Mouse (Mus musculus): ENCODE data around the gene Hapln4. TPM values are rescaled to one million over a fixed set of nuclear protein-coding genes. Genes with fewer than 3 reads are reported as not detected.

Gene Hapln4
- polyA plus RNA-seq, 1 experiment: 124 TPM

GRCm38 (mm10) chr8:70118726-70119700 lies 35.8 kb downstream of the Hapln4 start:
- Histone ChIP-seq H3K4me3 (replicated peaks; ENCODE audit: insufficient read depth, low read depth, low read length) (peak overlapping the region; percentile 15), H3K27me3 (ENCODE audit: control insufficient read depth, insufficient read depth, low read length) (no peaks in the 10 kb centered on the region), H3K4me1 (ENCODE audit: control insufficient read depth, insufficient read depth, low read length) (peaks cover 16% of the 10 kb centered on the region; the same call in 1 of the 2 replicates), H3K27ac (ENCODE audit: insufficient read depth, low read length) (no peak overlapping the region)
- TF ChIP-seq CTCF (IDR thresholded peaks at IDR 0.05; ENCODE audit: borderline replicate concordance, insufficient read depth, low read depth, low read length) (no peak), POLR2A (IDR thresholded peaks at IDR 0.05; ENCODE audit: borderline replicate concordance, insufficient read depth, low read length) (no peak)
- 34% methylated on average over 17 of the region's 17 CpGs for WGBS
- no peak for DNase-seq

- DNase-seq: peak; percentile 89 to 91
- 0 out of 2 replicates have a peak within 1 kb of the TSS, but pooled peaks have one; percentile 14 for H3K27ac ChIP-seq (ENCODE audit: insufficient read depth, low read length)
- H3K4me1 ChIP-seq (ENCODE audit: control insufficient read depth, insufficient read depth, low read length): peaks cover 13% of the 10 kb centered on the region; the same call in 1 of the 2 replicates
- H3K27me3 ChIP-seq (ENCODE audit: control insufficient read depth, insufficient read depth, low read length): no peaks in the 10 kb centered on the region
- H3K4me3 ChIP-seq (replicated peaks; ENCODE audit: insufficient read depth, low read depth, low read length): peak within 1 kb of the TSS; percentile 62
- TF ChIP-seq CTCF (IDR thresholded peaks at IDR 0.05; ENCODE audit: borderline replicate concordance, insufficient read depth, low read depth, low read length) (no peak), POLR2A (IDR thresholded peaks at IDR 0.05; ENCODE audit: borderline replicate concordance, insufficient read depth, low read length) (peak; percentile 80)
- 3% methylated on average over 19 of the region's 19 CpGs for WGBS
Measured at GRCm38 (mm10) chr8:70120667-70121066, 37.4 kb downstream of the Hapln4 start, which contains the start of gene Ncan. Gene Ncan (minus strand): TSS chr8:70120873.

- no peak for DNase-seq
- H3K4me1 ChIP-seq (ENCODE audit: control insufficient read depth, insufficient read depth, low read length): peaks cover 13% of the 10 kb centered on the region; the same call in 1 of the 2 replicates
- H3K27ac ChIP-seq (ENCODE audit: insufficient read depth, low read length): no peak overlapping the region
- H3K4me3 ChIP-seq (replicated peaks; ENCODE audit: insufficient read depth, low read depth, low read length): no peak overlapping the region
- H3K27me3 ChIP-seq (ENCODE audit: control insufficient read depth, insufficient read depth, low read length): no peaks in the 10 kb centered on the region
- TF ChIP-seq POLR2A (IDR thresholded peaks at IDR 0.05; ENCODE audit: borderline replicate concordance, insufficient read depth, low read length): no peak
- TF ChIP-seq CTCF (IDR thresholded peaks at IDR 0.05; ENCODE audit: borderline replicate concordance, insufficient read depth, low read depth, low read length): peak; percentile 56; the same call in 1 of the 2 replicates
- WGBS: 70% methylated on average over 2 of the region's 2 CpGs
Measured at GRCm38 (mm10) chr8:70122863-70123262, 39.6 kb downstream of the Hapln4 start.

GRCm38 (mm10) chr8:70124992-70125391 lies 41.7 kb downstream of the Hapln4 start:
- no peak for TF ChIP-seq POLR2A (IDR thresholded peaks at IDR 0.05; ENCODE audit: borderline replicate concordance, insufficient read depth, low read length)
- no peak for TF ChIP-seq CTCF (IDR thresholded peaks at IDR 0.05; ENCODE audit: borderline replicate concordance, insufficient read depth, low read depth, low read length)
- no peak overlapping the region for H3K27ac ChIP-seq (ENCODE audit: insufficient read depth, low read length)
- peaks cover 11% of the 10 kb centered on the region for H3K4me1 ChIP-seq (ENCODE audit: control insufficient read depth, insufficient read depth, low read length)
- no peak overlapping the region for H3K4me3 ChIP-seq (replicated peaks; ENCODE audit: insufficient read depth, low read depth, low read length)
- DNase-seq: no peak
- 65% methylated on average over 8 of the region's 8 CpGs for WGBS
- no peaks in the 10 kb centered on the region for H3K27me3 ChIP-seq (ENCODE audit: control insufficient read depth, insufficient read depth, low read length)

- DNase-seq: peak; percentile 42 to 48
- TF ChIP-seq POLR2A (IDR thresholded peaks at IDR 0.05; ENCODE audit: borderline replicate concordance, insufficient read depth, low read length): no peak
- no peak for TF ChIP-seq CTCF (IDR thresholded peaks at IDR 0.05; ENCODE audit: borderline replicate concordance, insufficient read depth, low read depth, low read length)
- no peak overlapping the region for H3K27ac ChIP-seq (ENCODE audit: insufficient read depth, low read length)
- H3K27me3 ChIP-seq (ENCODE audit: control insufficient read depth, insufficient read depth, low read length): no peaks in the 10 kb centered on the region
- H3K4me1 ChIP-seq (ENCODE audit: control insufficient read depth, insufficient read depth, low read length): peaks cover 9% of the 10 kb centered on the region
- H3K4me3 ChIP-seq (replicated peaks; ENCODE audit: insufficient read depth, low read depth, low read length): no peak overlapping the region
- 30% methylated on average over 3 of the region's 3 CpGs for WGBS
Measured at GRCm38 (mm10) chr8:70128435-70128834, 45.2 kb downstream of the Hapln4 start.

GRCm38 (mm10) chr8:70129309-70129952 lies 46.2 kb downstream of the Hapln4 start:
- WGBS: 28% methylated on average over 9 of the region's 9 CpGs
- peaks cover 9% of the 10 kb centered on the region for H3K4me1 ChIP-seq (ENCODE audit: control insufficient read depth, insufficient read depth, low read length)
- H3K4me3 ChIP-seq (replicated peaks; ENCODE audit: insufficient read depth, low read depth, low read length): no peak overlapping the region
- TF ChIP-seq CTCF (IDR thresholded peaks at IDR 0.05; ENCODE audit: borderline replicate concordance, insufficient read depth, low read depth, low read length) (no peak), POLR2A (IDR thresholded peaks at IDR 0.05; ENCODE audit: borderline replicate concordance, insufficient read depth, low read length) (no peak)
- peak; percentile 43 to 63 for DNase-seq
- no peaks in the 10 kb centered on the region for H3K27me3 ChIP-seq (ENCODE audit: control insufficient read depth, insufficient read depth, low read length)
- H3K27ac ChIP-seq (ENCODE audit: insufficient read depth, low read length): peak overlapping the region; percentile 68

- WGBS: 88% methylated on average over 3 of the region's 3 CpGs
- H3K27ac ChIP-seq (ENCODE audit: insufficient read depth, low read length): no peak overlapping the region
- TF ChIP-seq CTCF (IDR thresholded peaks at IDR 0.05; ENCODE audit: borderline replicate concordance, insufficient read depth, low read depth, low read length): no peak
- TF ChIP-seq POLR2A (IDR thresholded peaks at IDR 0.05; ENCODE audit: borderline replicate concordance, insufficient read depth, low read length): no peak
- H3K4me3 ChIP-seq (replicated peaks; ENCODE audit: insufficient read depth, low read depth, low read length): no peak overlapping the region
- DNase-seq: no peak
- peaks cover 9% of the 10 kb centered on the region for H3K4me1 ChIP-seq (ENCODE audit: control insufficient read depth, insufficient read depth, low read length)
- no peaks in the 10 kb centered on the region for H3K27me3 ChIP-seq (ENCODE audit: control insufficient read depth, insufficient read depth, low read length)
Measured at GRCm38 (mm10) chr8:70130066-70130465, 46.8 kb downstream of the Hapln4 start.
